Mouse (Mus musculus): ENCODE measurements around the gene Rps19. TPM values are rescaled to one million over a fixed set of nuclear protein-coding genes. Genes with fewer than 3 reads are reported as not detected.

Gene Rps19
- polyA plus RNA-seq, 1 experiment from 2014 or later = 2,138 TPM

GRCm38 (mm10) chr7:24850162-24850561, 34.0 kb upstream of the Rps19 start:
- H3K9me3 ChIP-seq (replicated peaks; ENCODE audit: control insufficient read depth, low read length) = no peaks in the 10 kb centered on the region
- ATAC-seq = no peak
- no peaks in the 10 kb centered on the region for H3K27me3 ChIP-seq (replicated peaks; ENCODE audit: control insufficient read depth, insufficient read depth, low read length)
- no peak overlapping the region for H3K4me3 ChIP-seq (ENCODE audit: low read depth, low read length)
- no peak overlapping the region for H3K9ac ChIP-seq (ENCODE audit: low read length)
- 33% methylated on average over 5 of the region's 5 CpGs for WGBS
- H3K4me2 ChIP-seq (ENCODE audit: low read length) = no peak overlapping the region
- DNase-seq (ENCODE audit: low spot score) = no peak
- H3K4me1 ChIP-seq (ENCODE audit: control insufficient read depth, insufficient read depth, low read length) = no peaks in the 10 kb centered on the region
- H3K27ac ChIP-seq (ENCODE audit: low read depth, low read length) = no peak overlapping the region
- H3K36me3 ChIP-seq (ENCODE audit: control insufficient read depth, insufficient read depth, low read length) = no peaks in the 10 kb centered on the region

DNA sequence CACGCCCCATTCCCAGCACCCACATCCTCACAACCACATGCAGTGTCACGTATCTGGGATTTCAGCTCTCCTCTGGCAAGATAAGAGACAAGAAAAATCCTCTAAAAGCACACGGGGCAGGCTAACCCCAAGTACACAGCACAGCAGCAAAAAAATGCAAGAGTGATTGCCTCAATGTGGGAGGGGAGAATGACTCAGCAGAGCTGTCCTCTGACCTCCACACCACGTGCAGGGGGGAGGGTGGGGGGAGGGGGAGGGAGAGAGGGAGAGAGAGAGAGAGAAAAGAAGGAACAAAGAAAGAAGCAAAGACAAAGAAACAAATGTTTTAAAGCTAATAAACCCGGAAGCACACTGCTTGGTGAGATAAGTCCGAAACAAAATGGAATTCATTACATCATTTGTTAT, 33.3 kb upstream of the Rps19 start:
- Histone ChIP-seq H3K4me1 (ENCODE audit: control insufficient read depth, insufficient read depth, low read length) (no peaks in the 10 kb centered on the region), H3K9me3 (replicated peaks; ENCODE audit: control insufficient read depth, low read length) (no peaks in the 10 kb centered on the region), H3K27me3 (replicated peaks; ENCODE audit: control insufficient read depth, insufficient read depth, low read length) (no peaks in the 10 kb centered on the region), H3K9ac (ENCODE audit: low read length) (no peak overlapping the region), H3K27ac (ENCODE audit: low read depth, low read length) (no peak overlapping the region), H3K4me3 (ENCODE audit: low read depth, low read length) (no peak overlapping the region), H3K4me2 (ENCODE audit: low read length) (no peak overlapping the region), H3K36me3 (ENCODE audit: control insufficient read depth, insufficient read depth, low read length) (no peaks in the 10 kb centered on the region)
- ATAC-seq (no peak), DNase-seq (ENCODE audit: low spot score) (no peak)
- WGBS = 43% methylated on average over 6 of the region's 6 CpGs

DNA sequence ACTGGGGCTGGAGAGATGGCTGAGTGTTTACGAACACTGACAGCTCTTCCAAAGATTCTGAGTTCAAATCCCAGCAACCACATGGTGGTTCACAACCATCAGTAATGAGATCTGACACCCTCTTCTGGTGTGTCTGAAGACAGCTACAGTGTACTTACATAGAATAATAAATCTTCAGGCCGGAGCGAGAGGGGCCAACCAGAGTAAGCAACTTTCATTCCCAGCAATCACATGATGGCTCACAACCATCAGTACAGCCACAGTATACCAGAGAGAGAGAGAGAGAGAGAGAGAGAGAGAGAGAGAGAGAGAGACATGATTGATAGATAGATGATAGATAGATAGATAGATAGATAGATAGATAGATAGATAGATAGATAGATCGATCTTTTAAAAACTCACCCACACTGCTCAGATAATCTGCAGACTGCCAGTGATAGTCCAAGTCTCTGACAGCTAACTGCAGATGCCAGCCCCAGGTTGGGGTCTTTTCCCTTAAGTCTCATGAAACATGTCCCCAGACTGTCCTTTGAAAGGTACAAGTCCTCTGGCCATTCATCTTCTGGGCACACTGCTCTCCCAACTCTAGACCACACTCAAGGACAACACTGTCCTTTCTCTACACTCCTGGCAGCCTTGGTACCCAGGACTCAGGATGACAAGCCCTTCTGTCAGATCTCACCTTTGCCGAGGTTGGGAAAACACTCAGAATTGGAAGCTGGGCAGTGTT, 32.4 kb upstream of the Rps19 start:
- ATAC-seq (no peak), DNase-seq (ENCODE audit: low spot score) (no peak)

DNA sequence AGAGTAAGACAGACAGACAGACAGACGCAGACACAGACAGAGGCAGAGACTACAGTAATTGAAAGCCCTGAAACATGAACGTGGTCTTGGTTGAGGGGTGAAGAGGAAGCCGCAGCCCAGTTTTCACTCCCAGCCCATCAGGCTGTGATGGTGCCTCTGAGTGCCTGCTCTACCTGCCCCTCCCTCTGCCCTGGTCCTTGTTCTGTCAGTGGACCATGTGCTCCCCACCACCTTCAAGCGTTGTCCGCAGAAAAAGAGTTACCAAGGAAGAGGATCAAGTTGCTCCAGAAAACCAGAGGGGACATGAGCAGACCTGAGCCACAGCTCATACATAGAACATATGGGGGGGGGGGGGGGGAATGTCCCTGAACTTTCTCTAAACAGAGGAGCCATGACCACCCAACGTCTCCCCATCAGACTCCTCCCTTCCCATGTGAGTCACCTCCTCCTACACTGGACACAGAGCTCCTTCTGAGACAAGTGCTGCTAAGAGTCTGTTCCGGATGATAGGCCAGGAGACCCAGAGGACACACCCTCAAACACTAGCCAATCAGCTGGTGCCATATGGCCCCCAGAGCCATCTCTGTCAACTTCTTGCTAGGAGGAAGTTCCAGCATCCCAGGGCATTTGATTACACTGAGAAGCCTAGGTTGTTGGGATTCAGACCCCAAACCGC, 31.5 kb upstream of the Rps19 start:
- no peak for DNase-seq (ENCODE audit: low spot score)
- no peak overlapping the region for H3K4me2 ChIP-seq (ENCODE audit: low read length)
- no peaks in the 10 kb centered on the region for H3K27me3 ChIP-seq (replicated peaks; ENCODE audit: control insufficient read depth, insufficient read depth, low read length)
- no peaks in the 10 kb centered on the region for H3K4me1 ChIP-seq (ENCODE audit: control insufficient read depth, insufficient read depth, low read length)
- H3K9ac ChIP-seq (ENCODE audit: low read length) = no peak overlapping the region
- H3K9me3 ChIP-seq (replicated peaks; ENCODE audit: control insufficient read depth, low read length) = no peaks in the 10 kb centered on the region
- no peak overlapping the region for H3K4me3 ChIP-seq (ENCODE audit: low read depth, low read length)
- H3K36me3 ChIP-seq (ENCODE audit: control insufficient read depth, insufficient read depth, low read length) = no peaks in the 10 kb centered on the region
- no peak overlapping the region for H3K27ac ChIP-seq (ENCODE audit: low read depth, low read length)
- ATAC-seq = no peak
- 85% methylated on average over 8 of the region's 8 CpGs for WGBS

More for the DNA sequence above, 32.4 kb upstream of the Rps19 start:
- Histone ChIP-seq H3K36me3 (ENCODE audit: control insufficient read depth, insufficient read depth, low read length) (no peaks in the 10 kb centered on the region), H3K4me3 (ENCODE audit: low read depth, low read length) (no peak overlapping the region), H3K9ac (ENCODE audit: low read length) (no peak overlapping the region), H3K9me3 (replicated peaks; ENCODE audit: control insufficient read depth, low read length) (no peaks in the 10 kb centered on the region), H3K27ac (ENCODE audit: low read depth, low read length) (no peak overlapping the region), H3K4me1 (ENCODE audit: control insufficient read depth, insufficient read depth, low read length) (no peaks in the 10 kb centered on the region), H3K27me3 (replicated peaks; ENCODE audit: control insufficient read depth, insufficient read depth, low read length) (no peaks in the 10 kb centered on the region), H3K4me2 (ENCODE audit: low read length) (no peak overlapping the region)
- 79% methylated on average over 5 of the region's 5 CpGs for WGBS

GRCm38 (mm10) chr7:24853233-24853563, 31.0 kb upstream of the Rps19 start:
- H3K9me3 ChIP-seq (replicated peaks; ENCODE audit: control insufficient read depth, low read length) = no peaks in the 10 kb centered on the region
- no peak overlapping the region for H3K9ac ChIP-seq (ENCODE audit: low read length)
- no peaks in the 10 kb centered on the region for H3K27me3 ChIP-seq (replicated peaks; ENCODE audit: control insufficient read depth, insufficient read depth, low read length)
- H3K4me2 ChIP-seq (ENCODE audit: low read length) = no peak overlapping the region
- H3K27ac ChIP-seq (ENCODE audit: low read depth, low read length) = no peak overlapping the region
- DNase-seq (ENCODE audit: low spot score) (no peak), ATAC-seq (no peak)
- H3K4me1 ChIP-seq (ENCODE audit: control insufficient read depth, insufficient read depth, low read length) = no peaks in the 10 kb centered on the region
- H3K4me3 ChIP-seq (ENCODE audit: low read depth, low read length) = no peak overlapping the region
- no peaks in the 10 kb centered on the region for H3K36me3 ChIP-seq (ENCODE audit: control insufficient read depth, insufficient read depth, low read length)

GRCm38 (mm10) chr7:24853695-24854094, 30.5 kb upstream of the Rps19 start:
- Histone ChIP-seq H3K36me3 (ENCODE audit: control insufficient read depth, insufficient read depth, low read length) (no peaks in the 10 kb centered on the region), H3K9me3 (replicated peaks; ENCODE audit: control insufficient read depth, low read length) (no peaks in the 10 kb centered on the region), H3K4me1 (ENCODE audit: control insufficient read depth, insufficient read depth, low read length) (no peaks in the 10 kb centered on the region), H3K4me3 (ENCODE audit: low read depth, low read length) (no peak overlapping the region), H3K9ac (ENCODE audit: low read length) (no peak overlapping the region), H3K27ac (ENCODE audit: low read depth, low read length) (no peak overlapping the region), H3K27me3 (replicated peaks; ENCODE audit: control insufficient read depth, insufficient read depth, low read length) (no peaks in the 10 kb centered on the region), H3K4me2 (ENCODE audit: low read length) (no peak overlapping the region)
- 51% methylated on average over 7 of the region's 7 CpGs for WGBS
- ATAC-seq (no peak), DNase-seq (ENCODE audit: low spot score) (no peak)

DNA sequence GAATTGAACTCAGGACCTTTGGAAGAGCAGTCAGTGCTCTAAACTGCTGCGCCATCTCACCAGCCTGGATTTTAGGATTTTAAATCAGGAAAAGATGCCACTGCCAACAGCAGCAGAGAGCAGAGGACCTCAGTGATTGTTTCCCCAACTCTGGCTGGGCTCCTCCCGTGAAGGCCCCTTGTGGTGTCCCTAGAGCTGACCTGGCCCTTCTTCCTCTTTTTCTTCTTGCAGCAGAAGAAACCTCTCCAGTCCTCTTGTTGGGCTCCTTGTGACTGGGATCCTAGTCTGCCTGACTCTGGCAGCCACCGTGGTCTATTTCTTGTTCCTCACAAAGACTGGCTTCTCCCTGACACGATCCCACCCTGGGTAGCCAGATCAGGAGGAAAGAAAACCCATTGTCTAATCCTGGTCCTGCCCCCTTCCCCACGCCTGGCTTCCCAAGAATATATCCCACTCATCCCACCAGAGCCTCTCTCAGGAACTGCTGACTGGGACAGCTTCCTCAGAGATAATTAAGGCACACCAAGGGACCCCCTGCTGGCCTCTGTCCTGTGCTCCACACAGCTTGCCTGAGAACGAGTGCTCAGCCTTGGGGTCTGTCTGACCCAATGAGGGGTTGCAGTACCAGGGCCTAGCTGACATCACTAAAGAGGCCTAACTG, 27.6 kb upstream of the Rps19 start:
- no peak overlapping the region for H3K9ac ChIP-seq (ENCODE audit: low read length)
- no peaks in the 10 kb centered on the region for H3K9me3 ChIP-seq (replicated peaks; ENCODE audit: control insufficient read depth, low read length)
- no peak overlapping the region for H3K4me3 ChIP-seq (ENCODE audit: low read depth, low read length)
- H3K27me3 ChIP-seq (replicated peaks; ENCODE audit: control insufficient read depth, insufficient read depth, low read length) = no peaks in the 10 kb centered on the region
- H3K36me3 ChIP-seq (ENCODE audit: control insufficient read depth, insufficient read depth, low read length) = no peaks in the 10 kb centered on the region
- H3K4me2 ChIP-seq (ENCODE audit: low read length) = no peak overlapping the region
- 28% methylated on average over 6 of the region's 6 CpGs for WGBS
- H3K27ac ChIP-seq (ENCODE audit: low read depth, low read length) = no peak overlapping the region
- no peak for ATAC-seq
- no peak for DNase-seq (ENCODE audit: low spot score)
- H3K4me1 ChIP-seq (ENCODE audit: control insufficient read depth, insufficient read depth, low read length) = no peaks in the 10 kb centered on the region

DNA sequence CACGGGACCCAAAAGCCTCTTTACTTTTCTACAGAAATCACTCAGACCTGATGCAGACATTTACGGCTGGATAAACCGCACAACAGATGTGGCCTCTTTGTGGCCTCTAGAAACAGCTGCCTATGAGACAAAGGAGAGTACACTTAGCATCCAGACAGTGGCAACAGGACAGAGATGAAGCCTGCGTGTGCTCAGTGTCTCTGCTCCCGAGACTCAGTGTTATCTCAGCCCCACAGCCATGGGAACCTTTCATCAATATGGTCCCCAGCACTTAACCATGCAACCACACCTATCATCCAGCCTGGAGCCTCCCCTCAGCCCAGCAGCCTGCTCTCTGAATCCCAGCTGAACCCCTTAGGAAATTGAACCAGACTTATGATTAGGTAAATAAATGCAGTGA, 24.9 kb upstream of the Rps19 start:
- Histone ChIP-seq H3K9ac (ENCODE audit: low read length) (no peak overlapping the region), H3K4me2 (ENCODE audit: low read length) (no peak overlapping the region), H3K27ac (ENCODE audit: low read depth, low read length) (no peak overlapping the region), H3K27me3 (replicated peaks; ENCODE audit: control insufficient read depth, insufficient read depth, low read length) (no peaks in the 10 kb centered on the region), H3K9me3 (replicated peaks; ENCODE audit: control insufficient read depth, low read length) (no peaks in the 10 kb centered on the region), H3K36me3 (ENCODE audit: control insufficient read depth, insufficient read depth, low read length) (no peaks in the 10 kb centered on the region), H3K4me1 (ENCODE audit: control insufficient read depth, insufficient read depth, low read length) (no peaks in the 10 kb centered on the region), H3K4me3 (ENCODE audit: low read depth, low read length) (no peak overlapping the region)
- ATAC-seq (no peak), DNase-seq (ENCODE audit: low spot score) (no peak)
- 83% methylated on average over 5 of the region's 5 CpGs for WGBS

DNA sequence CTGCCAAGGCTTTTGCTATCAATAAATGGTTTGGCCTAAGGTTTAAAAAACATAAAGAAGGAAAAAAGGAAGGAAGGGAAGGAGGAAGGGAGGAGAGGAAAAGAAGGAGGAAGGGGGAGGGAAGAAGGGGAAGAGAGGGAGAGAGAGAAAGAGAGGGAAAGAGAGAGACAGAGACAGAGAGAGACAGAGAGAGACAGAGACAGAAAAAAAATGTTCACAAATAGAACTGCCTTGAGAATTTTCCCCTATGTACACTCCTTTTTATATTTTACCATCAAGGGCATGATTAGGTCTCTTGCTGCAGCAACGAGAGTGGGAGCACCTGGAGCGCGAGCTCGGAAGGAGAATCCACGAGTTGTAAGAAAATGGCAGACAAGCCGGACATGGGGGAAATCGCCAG, 22.3 kb upstream of the Rps19 start, which contains the start of gene Gm9844:
Gene Gm9844, plus strand, starts transcription at position 301 of the 400 bp plus-strand sequence.
- Histone ChIP-seq H3K27ac (ENCODE audit: low read depth, low read length) (no peak within 1 kb of the TSS), H3K4me2 (ENCODE audit: low read length) (no peak within 1 kb of the TSS), H3K9ac (ENCODE audit: low read length) (no peak within 1 kb of the TSS), H3K4me3 (ENCODE audit: low read depth, low read length) (no peak within 1 kb of the TSS), H3K4me1 (ENCODE audit: control insufficient read depth, insufficient read depth, low read length) (no peaks in the 10 kb centered on the region), H3K27me3 (replicated peaks; ENCODE audit: control insufficient read depth, insufficient read depth, low read length) (no peaks in the 10 kb centered on the region), H3K36me3 (ENCODE audit: control insufficient read depth, insufficient read depth, low read length) (no peaks in the 10 kb centered on the region), H3K9me3 (replicated peaks; ENCODE audit: control insufficient read depth, low read length) (no peaks in the 10 kb centered on the region)
- ATAC-seq (no peak), DNase-seq (ENCODE audit: low spot score) (no peak)
- WGBS = 89% methylated on average over 7 of the region's 7 CpGs
